Mouse (Mus musculus) small intestine, adult 2 months (tissue): ENCODE measurements around the gene Creb5.

Experiments used
- CTCF ChIP-seq: fragments of 200-500 bp; IDR thresholded peaks from 2 replicates; pipeline ENCODE4 v1.5.1; 2012; ENCODE audit warnings: low read depth, mild to moderate bottlenecking, control low read depth, inconsistent platforms, low read length, moderate library complexity, mixed read lengths; ENCODE audit not compliant: insufficient replicate concordance, insufficient read length; ENCODE audit errors: extremely low read depth
- POLR2A ChIP-seq: fragments of 200-500 bp; IDR thresholded peaks from 2 replicates; pipeline ENCODE4 v1.6.1; 2012; ENCODE audit warnings: low read depth, mild to moderate bottlenecking, control low read depth, inconsistent platforms, low read length, moderate library complexity

DNA sequence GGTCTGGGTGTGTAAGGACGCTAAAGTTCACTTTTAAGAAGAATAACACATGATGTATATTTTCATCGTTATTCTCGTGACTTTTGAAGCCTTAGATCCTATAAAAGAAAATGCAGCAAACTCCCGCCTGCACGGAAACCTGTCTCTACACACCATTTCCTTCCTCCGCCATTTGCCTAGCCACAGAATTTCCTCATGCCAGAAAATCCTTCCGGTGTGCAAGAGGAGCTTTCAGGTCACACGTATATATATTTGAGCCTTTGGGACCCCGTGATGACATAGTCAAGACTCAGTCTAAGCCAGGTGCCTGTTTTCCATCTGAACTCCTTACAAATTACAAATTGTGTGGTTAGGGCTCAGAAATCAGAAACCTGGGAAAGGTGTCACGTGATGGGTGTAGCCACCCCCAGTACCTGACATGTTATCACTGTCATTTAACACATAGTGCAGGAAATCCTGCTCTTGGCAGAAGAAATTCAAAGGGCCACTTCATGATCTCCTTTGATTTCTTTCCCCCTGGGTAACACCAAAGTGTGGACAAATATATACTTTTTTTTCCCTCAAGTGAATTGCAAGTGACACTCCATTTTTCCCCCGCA lies 158.9 kb downstream of the Creb5 start:
- no peak for TF ChIP-seq CTCF
- no peak for TF ChIP-seq POLR2A
